Mouse (Mus musculus): Measurements from ENCODE around the gene Tek. TPM values are rescaled to one million over a fixed set of nuclear protein-coding genes. Genes with fewer than 3 reads are reported as not detected.

Tek gene
- polyA plus RNA-seq, 1 experiment from 2014 or later: 14.6 TPM

DNA sequence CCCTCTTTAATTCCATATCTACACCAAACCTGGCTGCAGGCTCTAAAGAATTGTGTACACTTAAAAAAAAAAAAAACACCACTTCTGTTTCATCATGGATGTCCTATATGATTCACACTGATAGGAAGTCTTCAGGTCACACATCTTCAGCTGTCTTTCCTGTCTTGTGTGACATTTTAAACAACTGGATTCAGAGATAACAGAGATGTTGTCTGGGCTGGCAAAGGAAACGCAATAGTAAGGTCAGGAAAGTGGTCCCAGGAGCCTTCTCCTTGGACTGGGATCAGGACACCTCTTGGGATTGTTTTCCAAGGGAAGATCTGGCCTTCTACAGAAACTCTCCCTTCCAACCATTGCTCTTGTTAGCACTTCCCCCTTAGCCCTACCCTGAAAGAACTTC, 2.7 kb downstream of the Tek start:
- H3K4me3 ChIP-seq: no peak overlapping the region
- H3K9ac ChIP-seq: no peak overlapping the region
- WGBS: 80% methylated on average over 1 of the region's 1 CpGs
- H3K4me1 ChIP-seq: peaks cover 17% of the 10 kb centered on the region
- no peak for ATAC-seq (ENCODE audit: insufficient number of reproducible peaks, low FRiP score, low TSS enrichment, low read depth)
- H3K4me2 ChIP-seq: no peak overlapping the region
- no peaks in the 10 kb centered on the region for H3K9me3 ChIP-seq
- no peaks in the 10 kb centered on the region for H3K27me3 ChIP-seq
- no peak overlapping the region for H3K27ac ChIP-seq
- H3K36me3 ChIP-seq: no peaks in the 10 kb centered on the region

DNA sequence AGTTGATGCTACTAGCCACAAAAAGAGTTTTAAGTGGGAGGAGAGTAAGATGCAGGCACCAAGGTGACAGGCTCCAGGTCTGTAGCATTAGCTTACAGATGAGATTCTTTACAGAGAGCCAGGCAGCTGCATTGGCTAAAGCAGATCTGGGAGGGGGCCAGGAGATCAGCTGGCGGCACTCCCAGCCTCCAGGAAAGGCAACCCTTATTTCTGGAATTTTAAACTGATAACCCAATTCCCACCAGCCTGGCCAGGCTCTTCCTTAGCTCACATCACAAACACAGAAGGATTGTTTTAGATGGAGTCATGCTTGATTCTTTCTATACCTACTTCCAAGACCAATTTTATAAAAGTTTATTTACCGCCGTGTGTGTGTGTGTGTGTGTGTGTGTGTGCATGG, 6.7 kb downstream of the Tek start:
- Histone ChIP-seq H3K4me1 (0 out of 2 replicates have a peak, but pooled peaks cover 2% of the 10 kb centered on the region), H3K27me3 (no peaks in the 10 kb centered on the region), H3K27ac (no peak overlapping the region), H3K9me3 (no peaks in the 10 kb centered on the region), H3K4me3 (no peak overlapping the region), H3K36me3 (no peaks in the 10 kb centered on the region), H3K4me2 (no peak overlapping the region), H3K9ac (no peak overlapping the region)
- no peak for ATAC-seq (ENCODE audit: insufficient number of reproducible peaks, low FRiP score, low TSS enrichment, low read depth)
- WGBS: 59% methylated on average over 3 of the region's 3 CpGs

DNA sequence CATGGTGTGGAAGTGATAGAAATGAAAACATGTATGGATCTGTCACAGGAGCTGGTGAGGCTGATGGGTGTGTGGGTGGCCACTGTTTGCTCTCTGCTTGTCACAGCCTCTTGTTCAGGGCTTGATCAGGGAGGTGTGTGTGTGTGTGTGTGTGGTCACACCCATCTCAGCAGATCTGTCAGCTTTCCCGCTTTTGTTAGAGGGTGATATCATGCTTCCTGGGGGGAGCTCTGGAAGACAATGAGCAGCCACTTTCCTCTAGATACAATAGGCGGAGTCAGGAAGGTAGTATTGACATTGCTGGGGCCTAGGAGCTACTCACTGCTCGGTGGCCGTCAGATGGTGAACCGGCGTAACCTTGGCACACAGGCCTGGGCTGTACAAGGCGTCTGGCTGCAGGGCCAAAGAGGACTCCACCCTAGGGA, 7.3 kb downstream of the Tek start:
- H3K4me1 ChIP-seq: 0 out of 2 replicates have a peak, but pooled peaks cover 2% of the 10 kb centered on the region
- no peaks in the 10 kb centered on the region for H3K27me3 ChIP-seq
- WGBS: 74% methylated on average over 7 of the region's 7 CpGs
- no peak for ATAC-seq (ENCODE audit: insufficient number of reproducible peaks, low FRiP score, low TSS enrichment, low read depth)
- no peak overlapping the region for H3K27ac ChIP-seq
- no peak overlapping the region for H3K4me3 ChIP-seq
- H3K9me3 ChIP-seq: no peaks in the 10 kb centered on the region
- no peak overlapping the region for H3K4me2 ChIP-seq
- H3K9ac ChIP-seq: no peak overlapping the region
- no peaks in the 10 kb centered on the region for H3K36me3 ChIP-seq

DNA sequence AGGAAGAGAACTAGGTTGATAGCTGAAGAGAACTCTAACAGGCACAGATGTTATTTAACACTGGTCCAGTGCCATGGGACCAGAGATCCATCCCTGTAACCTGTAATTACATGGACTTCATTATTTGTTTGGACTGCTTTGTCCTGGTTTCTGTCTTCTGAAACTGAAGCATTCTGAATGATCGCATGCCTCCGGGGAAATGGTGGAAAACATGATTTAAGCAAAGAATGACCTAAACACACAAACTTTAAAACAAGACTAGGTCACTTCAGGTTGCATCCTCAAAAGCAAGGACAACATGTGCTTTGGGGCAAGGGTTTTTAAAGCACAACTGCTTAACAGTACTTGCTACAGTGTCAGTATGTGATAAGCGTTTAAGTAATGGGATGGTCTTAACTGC, 8.2 kb downstream of the Tek start:
- no peak for ATAC-seq (ENCODE audit: insufficient number of reproducible peaks, low FRiP score, low TSS enrichment, low read depth)
- Histone ChIP-seq H3K9me3 (no peaks in the 10 kb centered on the region), H3K4me1 (0 out of 2 replicates have a peak, but pooled peaks cover 2% of the 10 kb centered on the region), H3K36me3 (no peaks in the 10 kb centered on the region), H3K9ac (no peak overlapping the region), H3K4me3 (no peak overlapping the region), H3K4me2 (no peak overlapping the region), H3K27ac (no peak overlapping the region), H3K27me3 (no peaks in the 10 kb centered on the region)
- 84% methylated on average over 3 of the region's 3 CpGs for WGBS

DNA sequence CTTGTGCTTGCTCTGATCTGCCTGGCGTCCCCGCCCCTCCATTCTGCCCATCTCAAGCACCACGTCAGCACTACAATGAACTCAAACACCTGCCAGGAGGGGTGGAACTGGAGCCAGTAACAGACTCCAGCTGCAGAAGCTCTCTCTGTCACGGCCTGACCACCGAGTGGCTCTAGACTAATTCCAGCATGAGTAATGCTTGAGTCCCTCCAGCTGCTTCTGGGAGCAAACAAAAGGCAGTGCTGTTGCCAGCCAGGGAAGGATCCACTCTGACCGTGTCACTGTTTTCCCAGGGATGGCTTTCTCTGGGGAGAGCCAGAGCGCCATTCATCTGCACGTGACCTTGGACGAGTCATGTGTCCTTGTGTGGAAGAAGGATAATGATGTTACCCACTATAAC, 13.4 kb downstream of the Tek start:
- Histone ChIP-seq H3K36me3 (no peaks in the 10 kb centered on the region), H3K4me2 (no peak overlapping the region), H3K9ac (no peak overlapping the region), H3K27me3 (no peaks in the 10 kb centered on the region), H3K9me3 (no peaks in the 10 kb centered on the region), H3K4me1 (no peaks in the 10 kb centered on the region), H3K4me3 (no peak overlapping the region), H3K27ac (no peak overlapping the region)
- WGBS: 37% methylated on average over 9 of the region's 9 CpGs
- ATAC-seq (ENCODE audit: insufficient number of reproducible peaks, low FRiP score, low TSS enrichment, low read depth): peak; percentile 80

DNA sequence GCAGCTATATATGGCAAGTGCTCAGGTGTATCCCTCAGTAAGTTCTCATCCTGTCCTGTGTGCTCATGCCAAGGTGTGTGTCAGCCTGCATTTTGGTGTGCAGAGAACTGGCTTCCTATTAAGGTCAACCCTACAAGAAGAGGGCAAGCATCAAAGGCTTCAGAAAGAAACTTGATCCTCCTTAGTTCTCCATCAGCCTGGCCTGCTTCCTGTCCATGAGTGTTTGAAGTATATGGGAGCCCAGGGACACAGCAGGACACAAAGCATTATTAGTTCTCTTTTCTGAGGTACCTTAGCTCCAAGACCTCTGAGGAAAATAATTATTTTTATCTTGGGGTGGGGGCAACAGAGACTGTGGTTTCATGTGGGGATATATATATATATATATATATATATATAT, 26.1 kb downstream of the Tek start:
- Histone ChIP-seq H3K27ac (no peak overlapping the region), H3K4me1 (no peaks in the 10 kb centered on the region), H3K9me3 (no peaks in the 10 kb centered on the region), H3K9ac (no peak overlapping the region), H3K4me2 (no peak overlapping the region), H3K36me3 (no peaks in the 10 kb centered on the region), H3K4me3 (no peak overlapping the region), H3K27me3 (no peaks in the 10 kb centered on the region)
- ATAC-seq (ENCODE audit: insufficient number of reproducible peaks, low FRiP score, low TSS enrichment, low read depth): no peak

DNA sequence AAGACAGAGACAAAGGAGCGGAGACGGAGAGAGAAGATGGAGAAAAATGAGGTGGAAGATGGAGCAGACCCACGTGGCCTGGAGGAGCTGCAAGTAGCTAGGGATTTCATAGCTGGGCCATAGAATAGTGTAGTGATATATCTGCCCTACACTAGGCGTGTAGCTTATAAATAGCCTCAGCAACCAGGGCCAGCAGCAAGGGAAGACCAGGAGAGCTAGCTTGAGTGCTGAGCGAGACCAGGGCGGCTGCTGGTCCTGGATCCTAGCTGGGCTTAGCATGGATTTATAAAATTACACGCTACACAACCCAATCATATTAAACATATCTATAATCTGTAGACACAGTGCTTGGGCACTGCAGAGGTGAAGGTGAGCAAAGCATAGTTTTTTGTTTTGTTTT, 27.1 kb downstream of the Tek start:
- Histone ChIP-seq H3K9ac (no peak overlapping the region), H3K27ac (no peak overlapping the region), H3K9me3 (no peaks in the 10 kb centered on the region), H3K4me1 (no peaks in the 10 kb centered on the region), H3K27me3 (no peaks in the 10 kb centered on the region), H3K4me3 (no peak overlapping the region), H3K4me2 (no peak overlapping the region), H3K36me3 (no peaks in the 10 kb centered on the region)
- ATAC-seq (ENCODE audit: insufficient number of reproducible peaks, low FRiP score, low TSS enrichment, low read depth): no peak
- 67% methylated on average over 7 of the region's 7 CpGs for WGBS

DNA sequence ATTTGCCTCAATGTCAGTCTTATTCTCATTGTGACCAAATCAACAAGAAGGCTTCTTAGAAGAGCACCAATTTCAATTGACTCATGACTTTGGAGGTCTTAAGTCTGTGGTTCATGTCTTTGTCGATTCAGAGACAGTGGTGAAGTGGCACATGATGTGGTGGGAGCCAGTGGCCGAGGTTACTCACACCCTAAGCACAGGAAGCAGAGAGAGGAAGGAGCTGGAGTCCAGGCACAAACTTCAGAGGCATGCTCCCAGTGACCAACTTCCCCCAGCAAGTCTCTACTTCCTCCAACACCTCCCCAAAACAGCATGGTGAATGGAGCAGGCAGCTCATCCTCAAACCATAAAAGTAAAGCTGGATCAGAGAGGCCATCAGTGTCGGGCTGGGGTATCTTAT, 29.5 kb downstream of the Tek start:
- Histone ChIP-seq H3K9ac (no peak overlapping the region), H3K27ac (no peak overlapping the region), H3K4me2 (no peak overlapping the region), H3K27me3 (no peaks in the 10 kb centered on the region), H3K36me3 (no peaks in the 10 kb centered on the region), H3K4me3 (no peak overlapping the region), H3K9me3 (no peaks in the 10 kb centered on the region), H3K4me1 (no peaks in the 10 kb centered on the region)
- no peak for ATAC-seq (ENCODE audit: insufficient number of reproducible peaks, low FRiP score, low TSS enrichment, low read depth)
- WGBS: 73% methylated on average over 3 of the region's 3 CpGs

DNA sequence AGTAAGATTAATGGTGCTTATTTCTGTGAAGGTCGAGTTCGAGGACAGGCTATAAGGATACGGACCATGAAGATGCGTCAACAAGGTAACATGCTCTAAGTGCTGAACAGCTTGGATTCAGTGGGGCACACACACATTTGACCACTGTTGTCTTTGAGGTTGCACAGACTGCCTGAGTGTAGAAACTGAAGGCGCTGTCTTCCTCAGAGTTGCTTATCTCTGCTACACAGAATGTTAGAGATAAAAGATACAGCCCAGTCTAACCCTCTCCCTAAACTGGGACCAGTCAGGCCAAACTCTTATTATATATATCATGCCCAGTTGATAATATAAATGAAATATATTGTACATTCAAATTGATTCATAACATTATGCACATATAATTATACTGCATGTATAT, 42.0 kb downstream of the Tek start:
- Histone ChIP-seq H3K9me3 (no peaks in the 10 kb centered on the region), H3K4me1 (no peaks in the 10 kb centered on the region), H3K36me3 (no peaks in the 10 kb centered on the region), H3K27me3 (no peaks in the 10 kb centered on the region), H3K4me3 (no peak overlapping the region), H3K4me2 (no peak overlapping the region), H3K9ac (no peak overlapping the region), H3K27ac (no peak overlapping the region)
- no peak for ATAC-seq (ENCODE audit: insufficient number of reproducible peaks, low FRiP score, low TSS enrichment, low read depth)
- 91% methylated on average over 5 of the region's 5 CpGs for WGBS

DNA sequence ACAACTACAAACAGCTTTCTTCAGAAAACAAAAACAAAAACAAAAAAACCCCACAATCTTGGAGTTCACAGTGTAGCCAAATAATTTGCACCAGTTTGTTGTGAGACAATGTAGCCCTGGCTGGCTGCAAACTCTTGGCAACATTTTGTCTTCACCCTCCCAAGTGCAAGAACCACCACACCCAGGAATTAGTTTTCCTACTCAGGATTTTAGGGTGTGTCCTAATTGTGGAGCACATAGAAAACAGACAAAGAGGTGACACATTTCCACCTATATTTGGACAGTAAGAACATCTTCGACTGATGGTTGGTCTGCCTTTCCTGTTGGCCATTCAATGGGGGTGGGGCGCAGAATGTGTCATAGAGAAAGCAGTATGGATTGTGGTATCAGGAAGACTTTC, 46.8 kb downstream of the Tek start:
- Histone ChIP-seq H3K27me3 (no peaks in the 10 kb centered on the region), H3K9me3 (no peaks in the 10 kb centered on the region), H3K4me2 (no peak overlapping the region), H3K4me3 (no peak overlapping the region), H3K4me1 (no peaks in the 10 kb centered on the region), H3K36me3 (no peaks in the 10 kb centered on the region), H3K27ac (no peak overlapping the region), H3K9ac (no peak overlapping the region)
- WGBS: 94% methylated on average over 2 of the region's 2 CpGs
- no peak for ATAC-seq (ENCODE audit: insufficient number of reproducible peaks, low FRiP score, low TSS enrichment, low read depth)

DNA sequence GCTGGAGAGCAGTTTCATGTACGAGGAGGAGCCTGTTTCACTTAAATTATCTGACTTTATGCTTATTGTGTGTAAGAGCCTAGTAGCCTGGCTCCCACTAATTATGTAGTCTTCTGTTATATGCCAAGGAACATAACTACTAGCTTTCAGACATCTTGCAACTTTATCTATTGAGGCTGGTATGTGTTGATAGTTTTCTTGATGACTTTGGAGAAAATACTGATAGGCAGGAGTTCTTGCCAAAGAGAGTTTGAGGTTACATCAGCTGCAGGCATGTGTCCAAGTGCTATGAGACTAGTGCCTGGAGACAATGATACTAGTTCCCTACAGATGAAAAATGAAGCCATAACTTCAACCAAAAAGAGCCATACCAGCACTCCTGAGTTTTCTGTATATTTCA, 64.1 kb downstream of the Tek start:
- 54% methylated on average over 1 of the region's 1 CpGs for WGBS
- no peak overlapping the region for H3K4me2 ChIP-seq
- H3K9me3 ChIP-seq: no peaks in the 10 kb centered on the region
- no peak for ATAC-seq (ENCODE audit: insufficient number of reproducible peaks, low FRiP score, low TSS enrichment, low read depth)
- H3K4me3 ChIP-seq: no peak overlapping the region
- no peaks in the 10 kb centered on the region for H3K4me1 ChIP-seq
- no peaks in the 10 kb centered on the region for H3K36me3 ChIP-seq
- no peaks in the 10 kb centered on the region for H3K27me3 ChIP-seq
- H3K27ac ChIP-seq: no peak overlapping the region
- H3K9ac ChIP-seq: no peak overlapping the region

DNA sequence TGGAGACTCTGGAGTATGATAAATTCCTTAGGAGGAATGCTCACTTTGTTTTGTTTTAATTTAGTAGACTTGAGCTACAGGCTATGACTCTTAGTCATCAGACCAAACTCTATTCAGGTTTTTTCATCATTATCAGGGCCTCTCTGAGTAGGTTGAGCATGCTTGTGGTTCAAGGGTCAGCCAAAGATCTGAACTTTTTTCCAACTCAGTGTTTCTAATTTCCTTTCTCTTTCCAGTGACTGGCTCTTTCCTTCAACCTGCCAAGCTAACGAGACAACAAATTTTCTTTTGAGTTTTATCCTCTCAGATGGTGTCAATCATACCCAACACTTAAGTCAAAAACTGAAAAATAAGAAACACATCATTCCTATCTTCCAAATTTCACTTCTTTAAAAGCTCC, 71.5 kb downstream of the Tek start:
- Histone ChIP-seq H3K9ac (no peak overlapping the region), H3K27ac (no peak overlapping the region), H3K4me1 (no peaks in the 10 kb centered on the region), H3K4me2 (no peak overlapping the region), H3K9me3 (no peaks in the 10 kb centered on the region), H3K36me3 (no peaks in the 10 kb centered on the region), H3K4me3 (no peak overlapping the region), H3K27me3 (no peaks in the 10 kb centered on the region)
- 69% methylated on average over 1 of the region's 1 CpGs for WGBS
- no peak for ATAC-seq (ENCODE audit: insufficient number of reproducible peaks, low FRiP score, low TSS enrichment, low read depth)

DNA sequence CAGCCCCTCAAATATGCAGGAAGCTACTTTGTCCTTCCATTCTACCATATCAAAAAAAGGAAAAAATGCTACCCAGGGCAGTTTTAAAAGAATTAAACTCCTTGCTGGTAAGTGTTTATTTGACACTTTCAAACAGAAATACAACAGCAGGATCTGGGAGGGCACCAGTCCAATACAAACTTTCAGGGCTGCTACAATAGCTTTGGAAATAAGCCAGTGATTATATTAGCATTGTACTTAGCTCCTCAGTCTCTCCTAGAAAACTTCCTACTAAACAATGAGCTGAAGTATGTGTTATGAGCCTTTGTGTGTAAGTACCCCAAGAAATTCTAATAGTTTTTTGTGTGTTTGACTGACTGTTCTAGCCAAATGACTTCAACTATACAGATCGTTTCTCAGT, 87.8 kb downstream of the Tek start:
- no peak overlapping the region for H3K27ac ChIP-seq
- 70% methylated on average over 1 of the region's 1 CpGs for WGBS
- no peak for ATAC-seq (ENCODE audit: insufficient number of reproducible peaks, low FRiP score, low TSS enrichment, low read depth)

More for the DNA sequence above, 87.8 kb downstream of the Tek start:
- Histone ChIP-seq H3K4me2 (no peak overlapping the region), H3K9ac (no peak overlapping the region), H3K27me3 (no peaks in the 10 kb centered on the region), H3K36me3 (no peaks in the 10 kb centered on the region), H3K4me3 (no peak overlapping the region), H3K9me3 (no peaks in the 10 kb centered on the region), H3K4me1 (no peaks in the 10 kb centered on the region)

Measured in limb, embryonic 15.5 days (tissue).